Mouse (Mus musculus): Measurements from ENCODE around the gene Smc6. TPM values are rescaled to one million over a fixed set of nuclear protein-coding genes. Genes with fewer than 3 reads are reported as not detected.

Gene Smc6
- polyA plus RNA-seq, 1 experiment from 2014 or later, result 60.6 TPM

DNA sequence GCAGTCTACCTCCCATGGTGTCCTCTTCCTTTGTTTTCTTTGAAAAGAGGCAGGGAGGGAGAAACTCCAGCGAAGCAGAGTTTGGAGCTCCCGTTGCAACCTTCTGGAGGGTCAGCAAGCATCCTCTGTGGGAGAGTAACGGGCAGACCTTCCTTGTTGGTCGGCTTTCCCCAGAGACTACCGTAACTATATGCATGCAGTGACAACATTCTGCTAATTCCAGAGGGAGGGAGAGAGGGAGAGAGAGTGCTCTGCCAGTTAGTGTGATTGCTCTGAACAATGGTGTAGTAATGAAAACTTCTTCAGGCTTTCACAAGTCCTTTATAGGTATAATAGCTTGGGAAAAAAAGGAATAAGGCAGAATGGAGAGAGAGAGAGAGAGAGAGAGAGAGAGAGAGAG is 41.0 kb upstream of the Smc6 start:
- Histone ChIP-seq H3K36me3 (replicated peaks; ENCODE audit: insufficient read depth, low read length) (no peaks in the 10 kb centered on the region), H3K27me3 (ENCODE audit: insufficient read depth, low read length) (no peaks in the 10 kb centered on the region), H3K9me3 (ENCODE audit: low read length) (no peaks in the 10 kb centered on the region), H3K27ac (ENCODE audit: low read depth) (no peak overlapping the region), H3K9ac (replicated peaks) (no peak overlapping the region), H3K4me2 (ENCODE audit: low read depth, low read length) (no peak overlapping the region), H3K4me3 (ENCODE audit: low read depth, low read length) (no peak overlapping the region), H3K4me1 (ENCODE audit: insufficient read depth) (no peaks in the 10 kb centered on the region; the same call in 1 of the 2 replicates)
- ATAC-seq (no peak), DNase-seq (no peak)
- TF ChIP-seq EP300 (IDR thresholded peaks at IDR 0.05; ENCODE audit: low read depth), result no peak
- no peak for TF ChIP-seq CTCF (IDR thresholded peaks at IDR 0.05; ENCODE audit: low read depth)
- 30% methylated on average over 5 of the region's 5 CpGs for WGBS (ENCODE audit: insufficient replicate concordance)

DNA sequence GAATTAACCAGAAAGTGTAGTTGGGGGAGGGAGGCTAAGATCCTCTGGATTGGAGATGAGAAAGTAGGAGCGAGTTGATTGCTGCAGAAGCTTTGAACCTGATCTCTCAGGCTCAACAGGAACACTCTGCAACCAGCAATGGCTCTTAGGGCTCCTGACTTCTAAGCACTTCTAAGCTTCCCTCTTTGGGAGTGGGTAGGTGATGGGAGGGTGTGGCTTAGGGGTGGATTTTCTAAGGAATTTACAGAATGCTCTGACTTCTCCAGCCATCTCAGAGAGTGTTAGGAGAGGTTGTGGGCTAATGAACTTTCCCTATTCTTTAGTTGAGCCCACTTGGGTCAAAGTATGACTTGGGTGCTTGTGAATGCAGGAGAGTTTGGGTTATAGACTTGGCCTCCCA is 39.6 kb upstream of the Smc6 start:
- no peak overlapping the region for H3K4me2 ChIP-seq (ENCODE audit: low read depth, low read length)
- DNase-seq, result no peak
- ATAC-seq, result no peak
- 71% methylated on average over 1 of the region's 1 CpGs for WGBS (ENCODE audit: insufficient replicate concordance)
- H3K27ac ChIP-seq (ENCODE audit: low read depth), result no peak overlapping the region
- H3K9ac ChIP-seq (replicated peaks), result no peak overlapping the region
- no peaks in the 10 kb centered on the region; the same call in 1 of the 2 replicates for H3K4me1 ChIP-seq (ENCODE audit: insufficient read depth)
- H3K36me3 ChIP-seq (replicated peaks; ENCODE audit: insufficient read depth, low read length), result no peaks in the 10 kb centered on the region
- no peak overlapping the region for H3K4me3 ChIP-seq (ENCODE audit: low read depth, low read length)
- TF ChIP-seq EP300 (IDR thresholded peaks at IDR 0.05; ENCODE audit: low read depth), result no peak
- TF ChIP-seq CTCF (IDR thresholded peaks at IDR 0.05; ENCODE audit: low read depth), result no peak
- H3K27me3 ChIP-seq (ENCODE audit: insufficient read depth, low read length), result no peaks in the 10 kb centered on the region
- no peaks in the 10 kb centered on the region for H3K9me3 ChIP-seq (ENCODE audit: low read length)

DNA sequence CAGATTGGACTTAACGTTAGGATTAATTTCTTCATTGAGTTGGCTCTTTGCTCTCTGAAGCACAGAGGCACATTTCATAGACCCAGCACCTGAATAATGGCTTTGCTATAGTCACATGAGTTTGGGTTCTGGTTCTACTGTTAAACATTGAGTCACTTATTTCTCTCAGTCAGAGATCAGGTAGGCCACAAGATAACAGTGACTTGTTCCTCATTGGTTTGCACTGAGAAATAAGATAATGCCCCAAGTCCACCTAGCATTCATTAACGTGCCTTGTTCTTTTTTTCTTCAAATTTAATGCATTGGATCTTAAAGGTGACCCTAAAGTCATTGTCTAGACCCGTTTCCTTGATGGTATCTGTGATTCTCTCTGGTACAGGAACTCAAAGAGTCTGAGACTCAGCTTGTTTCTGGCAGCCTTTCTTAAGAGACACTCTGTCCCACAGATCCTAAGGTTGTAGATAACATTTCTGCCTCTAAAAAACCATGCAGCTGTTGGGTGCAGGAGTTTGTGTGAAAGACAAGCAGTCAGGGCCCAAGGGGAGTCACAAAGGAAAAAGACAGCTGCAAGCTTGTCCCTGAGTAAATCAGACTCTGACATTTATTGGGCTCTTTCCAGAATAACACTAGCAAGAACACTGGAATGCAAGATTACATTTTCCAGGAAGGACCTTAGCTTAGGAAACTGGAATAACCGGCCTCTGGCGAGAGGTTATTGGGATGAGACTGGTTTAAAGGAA is 39.0 kb upstream of the Smc6 start:
- Histone ChIP-seq H3K36me3 (replicated peaks; ENCODE audit: insufficient read depth, low read length) (no peaks in the 10 kb centered on the region), H3K4me2 (ENCODE audit: low read depth, low read length) (no peak overlapping the region), H3K4me3 (ENCODE audit: low read depth, low read length) (no peak overlapping the region), H3K4me1 (ENCODE audit: insufficient read depth) (no peaks in the 10 kb centered on the region; the same call in 1 of the 2 replicates), H3K9ac (replicated peaks) (no peak overlapping the region), H3K27ac (ENCODE audit: low read depth) (no peak overlapping the region), H3K9me3 (ENCODE audit: low read length) (no peaks in the 10 kb centered on the region), H3K27me3 (ENCODE audit: insufficient read depth, low read length) (no peaks in the 10 kb centered on the region)
- no peak for DNase-seq
- no peak for ATAC-seq
- WGBS (ENCODE audit: insufficient replicate concordance), result 64% methylated on average over 5 of the region's 5 CpGs
- TF ChIP-seq EP300 (IDR thresholded peaks at IDR 0.05; ENCODE audit: low read depth) (no peak), CTCF (IDR thresholded peaks at IDR 0.05; ENCODE audit: low read depth) (no peak)

DNA sequence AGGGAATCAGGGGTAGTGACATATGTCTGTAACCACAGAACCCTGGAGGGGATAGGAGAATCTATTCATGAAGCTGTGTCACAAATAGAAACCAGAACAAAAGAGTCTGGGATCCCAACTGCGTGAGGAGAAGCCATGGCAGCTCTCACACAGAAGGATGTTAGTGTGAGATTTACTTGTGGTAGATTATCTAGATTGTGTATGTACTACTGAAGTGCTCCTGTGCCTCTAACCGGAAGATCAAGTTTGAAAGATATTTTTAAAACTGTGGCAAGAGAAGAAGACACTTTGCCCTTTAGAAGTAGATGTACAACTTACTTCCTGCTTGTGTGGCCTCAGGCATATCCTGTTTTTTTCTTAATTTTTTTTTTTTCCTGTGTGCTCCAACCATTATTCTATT is 35.4 kb upstream of the Smc6 start:
- 37% methylated on average over 2 of the region's 2 CpGs for WGBS (ENCODE audit: insufficient replicate concordance)
- no peaks in the 10 kb centered on the region for H3K36me3 ChIP-seq (replicated peaks; ENCODE audit: insufficient read depth, low read length)
- no peak overlapping the region for H3K9ac ChIP-seq (replicated peaks)
- no peak for DNase-seq
- no peaks in the 10 kb centered on the region for H3K9me3 ChIP-seq (ENCODE audit: low read length)
- no peak overlapping the region for H3K27ac ChIP-seq (ENCODE audit: low read depth)
- no peak overlapping the region for H3K4me2 ChIP-seq (ENCODE audit: low read depth, low read length)
- TF ChIP-seq EP300 (IDR thresholded peaks at IDR 0.05; ENCODE audit: low read depth) (no peak), CTCF (IDR thresholded peaks at IDR 0.05; ENCODE audit: low read depth) (no peak)
- no peak for ATAC-seq
- H3K4me3 ChIP-seq (ENCODE audit: low read depth, low read length), result no peak overlapping the region
- no peaks in the 10 kb centered on the region for H3K4me1 ChIP-seq (ENCODE audit: insufficient read depth)
- H3K27me3 ChIP-seq (ENCODE audit: insufficient read depth, low read length), result no peaks in the 10 kb centered on the region

DNA sequence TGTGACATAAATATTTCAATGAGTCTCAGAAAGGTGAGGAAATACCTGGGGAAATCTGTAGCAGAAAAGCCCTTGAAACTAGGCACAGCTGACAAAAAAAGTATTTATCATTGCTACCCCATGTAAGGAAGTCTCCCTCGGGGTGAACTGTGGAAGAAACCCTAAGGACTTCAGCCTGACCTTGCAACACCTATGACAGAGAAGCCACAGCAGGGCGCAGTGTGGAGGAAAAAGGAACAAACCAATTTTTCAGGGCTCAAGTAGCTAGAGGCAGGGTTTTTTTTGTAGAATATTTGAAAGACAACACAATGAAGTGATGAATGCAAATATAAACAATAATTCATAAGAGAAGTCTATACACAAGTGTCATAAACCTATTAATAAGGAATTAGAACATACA is 29.7 kb upstream of the Smc6 start:
- no peak for DNase-seq
- no peak overlapping the region for H3K27ac ChIP-seq (ENCODE audit: low read depth)
- no peaks in the 10 kb centered on the region for H3K9me3 ChIP-seq (ENCODE audit: low read length)
- WGBS (ENCODE audit: insufficient replicate concordance), result 52% methylated on average over 2 of the region's 2 CpGs
- H3K9ac ChIP-seq (replicated peaks), result no peak overlapping the region
- H3K4me1 ChIP-seq (ENCODE audit: insufficient read depth), result no peaks in the 10 kb centered on the region
- ATAC-seq, result no peak
- no peaks in the 10 kb centered on the region for H3K27me3 ChIP-seq (ENCODE audit: insufficient read depth, low read length)
- H3K4me2 ChIP-seq (ENCODE audit: low read depth, low read length), result no peak overlapping the region
- H3K4me3 ChIP-seq (ENCODE audit: low read depth, low read length), result no peak overlapping the region
- 0 out of 2 replicates have a peak, but pooled peaks cover 2% of the 10 kb centered on the region for H3K36me3 ChIP-seq (replicated peaks; ENCODE audit: insufficient read depth, low read length)
- TF ChIP-seq CTCF (IDR thresholded peaks at IDR 0.05; ENCODE audit: low read depth), result no peak
- no peak for TF ChIP-seq EP300 (IDR thresholded peaks at IDR 0.05; ENCODE audit: low read depth)

DNA sequence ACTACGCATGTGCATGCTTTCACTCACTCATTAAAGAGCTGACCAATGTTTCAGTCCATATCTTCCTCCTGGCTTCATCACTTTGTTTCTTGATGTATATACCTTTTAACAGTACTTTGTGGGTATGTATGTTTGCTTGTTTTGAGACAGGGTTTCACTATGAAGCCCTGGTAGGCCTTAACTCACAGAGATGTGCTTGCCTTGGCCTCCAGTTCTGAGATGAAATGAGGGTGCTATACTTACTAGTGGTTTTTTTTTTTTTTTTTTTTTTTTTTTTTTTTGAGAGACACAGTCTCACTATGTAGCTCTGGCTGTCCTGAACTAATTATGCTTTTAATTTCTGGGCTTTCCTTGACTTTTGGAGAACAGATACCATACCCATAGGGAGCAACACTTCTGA is 18.2 kb upstream of the Smc6 start:
- no peaks in the 10 kb centered on the region for H3K9me3 ChIP-seq (ENCODE audit: low read length)
- H3K27ac ChIP-seq (ENCODE audit: low read depth), result no peak overlapping the region
- no peaks in the 10 kb centered on the region for H3K27me3 ChIP-seq (ENCODE audit: insufficient read depth, low read length)
- H3K4me2 ChIP-seq (ENCODE audit: low read depth, low read length), result no peak overlapping the region
- TF ChIP-seq EP300 (IDR thresholded peaks at IDR 0.05; ENCODE audit: low read depth) (no peak), CTCF (IDR thresholded peaks at IDR 0.05; ENCODE audit: low read depth) (no peak)
- no peak overlapping the region for H3K9ac ChIP-seq (replicated peaks)
- peaks cover 40% of the 10 kb centered on the region for H3K36me3 ChIP-seq (replicated peaks; ENCODE audit: insufficient read depth, low read length)
- H3K4me1 ChIP-seq (ENCODE audit: insufficient read depth), result no peaks in the 10 kb centered on the region
- no peak for DNase-seq
- ATAC-seq, result no peak
- WGBS (ENCODE audit: insufficient replicate concordance), result 94% methylated on average over 1 of the region's 1 CpGs
- no peak overlapping the region for H3K4me3 ChIP-seq (ENCODE audit: low read depth, low read length)

Data from liver, postnatal 0 days (tissue).